Mouse (Mus musculus): ENCODE results near the gene Hsd3b2. TPM values are rescaled to one million over a fixed set of nuclear protein-coding genes. Genes with fewer than 3 reads are reported as not detected.
"Not testable (repeated sequence)": the region's sequence is repeated elsewhere in the genome, so short reads cannot be mapped to it uniquely, and the experiment has no call there.

The Hsd3b2 gene
- 0.08 and 0.09 TPM in 2 replicates for polyA plus RNA-seq (2015; fragmentation: Nextera tagmentation; extraction: Ambion mirVana)

- Histone ChIP-seq H3K4me2 (no peak within 1 kb of the TSS), H3K36me3 (no peaks in the 10 kb centered on the region), H3K27me3 (replicated peaks) (no peaks in the 10 kb centered on the region)
Measured at GRCm38 (mm10) chr3:98724376-98724775, at the start of gene Hsd3b2. Gene Hsd3b2, minus strand, starts transcription at chr3:98724543.

GRCm38 (mm10) chr3:98764155-98764554, 39.8 kb upstream of the Hsd3b2 start:
- ATAC-seq (ENCODE audit: insufficient read depth, low FRiP score, low read depth): no peak
- Histone ChIP-seq H3K27ac (no peak overlapping the region), H3K9ac (no peak overlapping the region), H3K27me3 (replicated peaks) (no peaks in the 10 kb centered on the region), H3K4me2 (no peak overlapping the region), H3K4me3 (replicated peaks) (no peak overlapping the region), H3K36me3 (no peaks in the 10 kb centered on the region), H3K9me3 (no peaks in the 10 kb centered on the region), H3K4me1 (no peaks in the 10 kb centered on the region)

More at GRCm38 (mm10) chr3:98724376-98724775, at the start of gene Hsd3b2:
- 84% methylated on average over 1 of the region's 1 CpGs for WGBS
- H3K9ac ChIP-seq: no peak within 1 kb of the TSS
- H3K9me3 ChIP-seq: no peaks in the 10 kb centered on the region
- no peak within 1 kb of the TSS for H3K4me3 ChIP-seq (replicated peaks)
- no peaks in the 10 kb centered on the region for H3K4me1 ChIP-seq
- H3K27ac ChIP-seq: no peak within 1 kb of the TSS
- ATAC-seq (ENCODE audit: insufficient read depth, low FRiP score, low read depth): no peak

GRCm38 (mm10) chr3:98756836-98757235, 32.5 kb upstream of the Hsd3b2 start:
- no peaks in the 10 kb centered on the region for H3K27me3 ChIP-seq (replicated peaks)
- no peak for ATAC-seq (ENCODE audit: insufficient read depth, low FRiP score, low read depth)
- H3K4me3 ChIP-seq (replicated peaks): no peak overlapping the region
- H3K27ac ChIP-seq: no peak overlapping the region
- WGBS: 84% methylated on average over 3 of the region's 3 CpGs
- no peak overlapping the region for H3K9ac ChIP-seq
- no peak overlapping the region for H3K4me2 ChIP-seq
- no peaks in the 10 kb centered on the region for H3K4me1 ChIP-seq
- H3K9me3 ChIP-seq: no peaks in the 10 kb centered on the region
- H3K36me3 ChIP-seq: no peaks in the 10 kb centered on the region

- Histone ChIP-seq H3K36me3 (no peaks in the 10 kb centered on the region), H3K4me1 (no peaks in the 10 kb centered on the region), H3K4me2 (no peak overlapping the region), H3K9me3 (no peaks in the 10 kb centered on the region), H3K27ac (no peak overlapping the region), H3K9ac (no peak overlapping the region), H3K4me3 (replicated peaks) (no peak overlapping the region), H3K27me3 (replicated peaks) (no peaks in the 10 kb centered on the region)
- ATAC-seq (ENCODE audit: insufficient read depth, low FRiP score, low read depth): no peak
- 54% methylated on average over 2 of the region's 2 CpGs for WGBS
Measured at GRCm38 (mm10) chr3:98752171-98752570, 27.8 kb upstream of the Hsd3b2 start.

- H3K9me3 ChIP-seq; H3K9ac ChIP-seq; ATAC-seq (ENCODE audit: insufficient read depth, low FRiP score, low read depth); H3K4me1 ChIP-seq; H3K4me3 ChIP-seq (replicated peaks); H3K4me2 ChIP-seq; H3K27ac ChIP-seq; H3K27me3 ChIP-seq (replicated peaks); H3K36me3 ChIP-seq: not testable (repeated sequence)
- 63% methylated on average over 1 of the region's 1 CpGs for WGBS
Measured at GRCm38 (mm10) chr3:98741043-98741442, 16.7 kb upstream of the Hsd3b2 start.

- no peaks in the 10 kb centered on the region for H3K27me3 ChIP-seq (replicated peaks)
- no peak overlapping the region for H3K27ac ChIP-seq
- no peaks in the 10 kb centered on the region for H3K36me3 ChIP-seq
- WGBS: 73% methylated on average over 4 of the region's 4 CpGs
- H3K4me2 ChIP-seq: no peak overlapping the region
- no peaks in the 10 kb centered on the region for H3K9me3 ChIP-seq
- no peak for ATAC-seq (ENCODE audit: insufficient read depth, low FRiP score, low read depth)
- no peaks in the 10 kb centered on the region for H3K4me1 ChIP-seq
- no peak overlapping the region for H3K9ac ChIP-seq
- no peak overlapping the region for H3K4me3 ChIP-seq (replicated peaks)
Measured at GRCm38 (mm10) chr3:98734340-98734739, 10.0 kb upstream of the Hsd3b2 start.

GRCm38 (mm10) chr3:98733724-98734123, 9.4 kb upstream of the Hsd3b2 start:
- H3K27me3 ChIP-seq (replicated peaks): no peaks in the 10 kb centered on the region
- H3K9me3 ChIP-seq: no peaks in the 10 kb centered on the region
- H3K4me3 ChIP-seq (replicated peaks): no peak overlapping the region
- no peak for ATAC-seq (ENCODE audit: insufficient read depth, low FRiP score, low read depth)
- 85% methylated on average over 2 of the region's 2 CpGs for WGBS
- no peak overlapping the region for H3K4me2 ChIP-seq
- no peak overlapping the region for H3K9ac ChIP-seq
- no peaks in the 10 kb centered on the region for H3K36me3 ChIP-seq
- H3K27ac ChIP-seq: no peak overlapping the region
- no peaks in the 10 kb centered on the region for H3K4me1 ChIP-seq

- Histone ChIP-seq H3K27ac (no peak overlapping the region), H3K4me2 (no peak overlapping the region), H3K4me1 (no peaks in the 10 kb centered on the region), H3K27me3 (replicated peaks) (no peaks in the 10 kb centered on the region), H3K4me3 (replicated peaks) (no peak overlapping the region), H3K36me3 (no peaks in the 10 kb centered on the region), H3K9me3 (no peaks in the 10 kb centered on the region), H3K9ac (no peak overlapping the region)
- 83% methylated on average over 2 of the region's 2 CpGs for WGBS
- ATAC-seq (ENCODE audit: insufficient read depth, low FRiP score, low read depth): no peak
Measured at GRCm38 (mm10) chr3:98726281-98726680, 1.9 kb upstream of the Hsd3b2 start.

- Histone ChIP-seq H3K4me3 (replicated peaks) (no peak overlapping the region), H3K4me1 (no peaks in the 10 kb centered on the region), H3K27me3 (replicated peaks) (no peaks in the 10 kb centered on the region), H3K27ac (no peak overlapping the region), H3K4me2 (no peak overlapping the region), H3K36me3 (no peaks in the 10 kb centered on the region), H3K9me3 (no peaks in the 10 kb centered on the region), H3K9ac (no peak overlapping the region)
- no peak for ATAC-seq (ENCODE audit: insufficient read depth, low FRiP score, low read depth)
Measured at GRCm38 (mm10) chr3:98720740-98721139, 3.6 kb downstream of the Hsd3b2 start.

GRCm38 (mm10) chr3:98682401-98682800, 41.9 kb downstream of the Hsd3b2 start:
- H3K27me3 ChIP-seq (replicated peaks): no peaks in the 10 kb centered on the region
- H3K4me2 ChIP-seq: no peak overlapping the region
- no peaks in the 10 kb centered on the region for H3K9me3 ChIP-seq
- no peaks in the 10 kb centered on the region for H3K36me3 ChIP-seq
- no peak overlapping the region for H3K9ac ChIP-seq
- no peaks in the 10 kb centered on the region for H3K4me1 ChIP-seq
- H3K4me3 ChIP-seq (replicated peaks): no peak overlapping the region
- H3K27ac ChIP-seq: no peak overlapping the region
- WGBS: 61% methylated on average over 1 of the region's 1 CpGs
- no peak for ATAC-seq (ENCODE audit: insufficient read depth, low FRiP score, low read depth)

- Histone ChIP-seq H3K4me2 (no peak overlapping the region), H3K9ac (no peak overlapping the region), H3K27ac (no peak overlapping the region), H3K27me3 (replicated peaks) (no peaks in the 10 kb centered on the region), H3K4me1 (no peaks in the 10 kb centered on the region), H3K9me3 (no peaks in the 10 kb centered on the region), H3K4me3 (replicated peaks) (no peak overlapping the region), H3K36me3 (no peaks in the 10 kb centered on the region)
- ATAC-seq (ENCODE audit: insufficient read depth, low FRiP score, low read depth): no peak
Measured at GRCm38 (mm10) chr3:98680786-98681185, 43.6 kb downstream of the Hsd3b2 start.
